Mouse (Mus musculus): ENCODE results near the gene Ano7. TPM values are rescaled to one million over a fixed set of nuclear protein-coding genes. Genes with fewer than 3 reads are reported as not detected.

The Ano7 gene
- polyA plus RNA-seq (2012; rRNA removed) = 0.86 and 1.3 TPM in 2 replicates

GRCm38 (mm10) chr1:93373665-93374064 lies at the start of gene Ano7:
TSS of gene Ano7 (plus strand) at chr1:93373930.
- no peak for DNase-seq (ENCODE audit: extremely low spot score in 1 of 2, low spot score in 1 of 2)

DNA sequence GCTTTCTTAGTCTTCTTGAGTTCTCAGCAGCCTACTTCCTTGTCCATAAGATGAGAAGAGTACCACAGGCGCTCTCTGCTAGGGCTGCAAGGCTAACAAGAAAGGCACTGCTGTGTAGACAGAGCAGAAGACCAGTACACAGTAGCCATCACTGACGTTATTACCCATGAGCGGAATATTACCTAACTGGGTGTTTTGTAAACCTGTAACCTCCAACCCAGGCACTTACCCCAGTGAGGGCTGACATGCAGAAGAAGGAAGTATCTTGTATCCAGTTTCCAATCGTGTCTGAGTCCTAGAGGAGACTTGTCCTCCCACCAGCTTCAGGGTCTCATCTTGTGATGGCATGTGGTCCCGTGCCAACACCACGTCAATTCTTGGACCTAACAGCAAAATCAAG lies 49.8 kb upstream of the Ano7 start:
- no peak for DNase-seq (ENCODE audit: extremely low spot score in 1 of 2, low spot score in 1 of 2)

DNA sequence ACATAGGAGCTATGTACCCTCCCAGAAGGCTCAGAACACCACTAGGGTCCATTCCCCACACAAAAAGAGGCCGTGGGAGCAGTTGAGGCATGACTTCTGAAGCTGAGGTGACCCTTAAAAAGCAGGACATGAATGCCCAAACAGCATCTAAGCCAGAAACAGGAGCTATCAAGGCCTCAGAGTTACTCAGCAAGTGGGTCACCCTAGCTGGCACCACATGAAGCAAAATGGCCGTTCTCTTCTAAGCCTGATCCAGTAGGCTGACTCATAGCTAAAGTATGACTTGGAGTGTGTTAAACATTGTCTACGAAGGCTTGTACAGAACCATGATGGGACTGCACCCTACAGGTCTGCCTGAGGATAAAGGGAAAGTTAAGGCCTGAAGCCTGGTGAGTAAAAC lies 47.3 kb upstream of the Ano7 start:
- no peak for DNase-seq (ENCODE audit: extremely low spot score in 1 of 2, low spot score in 1 of 2)

DNA sequence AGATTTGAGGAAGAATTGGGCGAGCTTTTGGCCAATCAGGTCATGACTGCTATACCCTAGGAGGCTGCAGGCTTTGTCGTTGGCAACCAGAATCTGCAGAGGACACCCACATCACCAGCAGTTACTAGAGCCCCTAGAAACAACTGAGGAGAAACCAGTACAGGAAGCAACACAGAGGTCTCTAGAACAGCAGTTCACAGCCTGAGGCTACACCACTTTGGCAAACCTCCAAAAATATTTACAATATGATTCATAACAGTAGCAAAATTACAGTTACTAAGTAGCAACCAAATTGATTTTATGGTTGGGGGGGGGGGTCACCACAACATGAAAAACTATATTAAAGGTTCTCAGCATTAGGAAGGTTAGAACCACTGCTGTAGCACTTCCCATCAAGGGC lies 39.1 kb upstream of the Ano7 start:
- DNase-seq (ENCODE audit: extremely low spot score in 1 of 2, low spot score in 1 of 2) = no peak

DNA sequence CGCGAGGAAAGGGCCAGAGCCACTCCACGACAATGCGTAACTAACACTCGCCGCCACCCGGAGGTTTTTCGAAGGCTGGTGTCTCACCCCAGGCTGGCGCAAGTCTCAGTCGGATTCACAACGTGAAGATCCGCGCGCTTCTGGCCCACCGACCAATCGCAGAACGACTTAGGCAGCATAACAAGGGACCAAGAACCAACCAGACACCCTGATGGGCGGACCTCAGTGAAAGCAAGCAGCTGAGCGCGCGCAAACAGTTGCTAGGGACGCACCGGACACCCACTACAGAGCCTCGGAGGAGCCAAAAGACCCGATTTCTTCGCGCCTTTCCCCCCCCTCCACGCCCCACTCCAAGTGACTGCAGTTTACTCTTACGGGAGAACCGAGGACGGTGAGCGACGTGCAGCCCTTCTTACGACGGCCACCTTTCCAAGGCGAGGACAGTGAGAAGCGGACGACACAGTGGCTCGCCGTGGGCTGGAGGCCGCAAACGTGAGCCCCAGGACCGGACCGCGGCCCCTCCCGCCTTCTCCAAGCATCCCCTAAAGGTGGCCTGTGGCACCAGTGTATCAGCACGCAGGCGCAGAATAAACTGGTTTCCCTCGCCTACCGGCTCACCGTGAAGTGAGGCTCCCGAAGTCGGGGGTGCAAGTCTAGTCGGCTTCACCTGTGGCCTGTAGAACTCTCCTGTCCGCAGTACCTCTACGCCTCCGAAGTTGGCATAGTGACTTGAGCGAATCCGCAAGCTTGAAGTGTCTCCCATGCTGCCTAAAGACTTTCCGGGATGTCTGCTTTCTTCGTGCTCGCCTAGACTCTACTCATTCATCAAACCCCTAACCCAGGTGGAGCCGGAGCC lies 30.9 kb upstream of the Ano7 start, which contains the start of the genes Ppp1r7 and Pask:
Gene Ppp1r7 (plus strand): TSS at position 207 of the 856 bp plus-strand sequence.
Gene Pask (minus strand): TSS at position 835 of the 856 bp plus-strand sequence.
- DNase-seq (ENCODE audit: extremely low spot score in 1 of 2, low spot score in 1 of 2) = peak; percentile 93 to 96

DNA sequence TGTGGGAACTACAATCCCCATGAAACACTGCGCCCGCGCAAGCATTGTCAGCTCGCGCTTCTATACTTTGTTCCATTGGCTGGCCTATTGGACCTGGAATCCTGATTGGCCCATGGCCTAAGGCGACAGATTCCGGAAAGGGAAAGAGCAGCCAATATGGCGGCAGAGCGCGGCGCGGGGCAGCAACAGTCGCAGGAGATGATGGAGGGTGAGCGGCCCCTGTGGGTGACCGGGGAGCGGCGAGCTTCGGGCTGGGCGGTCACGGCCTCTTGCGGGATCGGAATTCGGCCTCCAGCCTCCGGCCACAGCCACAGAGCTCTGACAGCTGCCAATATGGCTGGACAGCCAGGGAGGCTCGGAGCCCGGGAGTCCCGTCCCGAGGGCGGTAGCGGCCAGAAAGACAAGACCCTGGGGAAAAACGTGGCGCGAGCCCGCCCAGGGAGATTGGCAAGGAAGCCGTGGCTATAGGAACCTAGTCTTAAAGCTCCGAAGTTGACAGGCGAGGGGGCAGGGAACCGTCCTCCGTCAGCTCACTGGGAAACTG lies 30.2 kb upstream of the Ano7 start:
- peak; percentile 93 to 98 for DNase-seq (ENCODE audit: extremely low spot score in 1 of 2, low spot score in 1 of 2)

DNA sequence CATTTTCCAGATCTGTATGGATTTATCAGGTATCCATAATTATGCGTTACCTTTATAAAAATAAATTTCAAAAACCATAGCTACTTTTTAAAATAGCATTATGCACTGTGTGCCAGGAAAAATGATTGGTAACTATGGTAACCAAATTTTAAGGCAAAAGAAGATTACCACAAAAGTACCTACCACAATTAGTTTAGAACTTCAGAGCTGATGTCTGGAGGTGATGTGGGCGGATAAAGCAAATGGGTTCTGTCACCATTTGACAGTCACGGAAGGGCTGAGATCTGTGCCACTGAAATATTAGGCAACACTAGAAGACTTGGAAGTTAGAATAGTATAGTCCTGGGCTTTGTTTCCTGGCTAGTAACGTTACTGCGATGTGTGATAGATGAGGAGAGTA lies 26.6 kb upstream of the Ano7 start:
- DNase-seq (ENCODE audit: extremely low spot score in 1 of 2, low spot score in 1 of 2) = peak in 1 of 2 experiments; percentile 25

DNA sequence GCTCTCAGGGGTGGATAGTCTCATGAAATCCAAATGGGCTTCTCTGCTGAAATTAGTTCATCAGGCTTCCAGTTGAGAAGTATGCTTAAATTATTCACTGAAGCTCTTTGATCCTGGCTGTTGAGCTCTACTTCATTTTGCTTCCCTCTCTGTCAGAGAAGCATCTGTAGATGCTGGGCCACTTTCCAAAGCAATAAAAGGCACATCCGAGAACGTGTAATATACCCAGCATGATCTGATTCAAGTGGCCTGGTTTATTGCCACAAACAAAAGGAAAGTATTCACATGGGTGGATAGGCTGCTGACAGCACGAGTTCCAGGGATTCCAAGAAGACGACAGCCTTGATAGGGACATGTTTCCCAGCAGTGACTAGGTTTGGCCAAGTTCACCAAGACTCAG lies 24.0 kb upstream of the Ano7 start:
- peak in 1 of 2 experiments; percentile 25 for DNase-seq (ENCODE audit: extremely low spot score in 1 of 2, low spot score in 1 of 2)

- peak in 1 of 2 experiments; percentile 58 for DNase-seq (ENCODE audit: extremely low spot score in 1 of 2, low spot score in 1 of 2)
Observed at GRCm38 (mm10) chr1:93352724-93353123, 21.0 kb upstream of the Ano7 start.

GRCm38 (mm10) chr1:93362661-93363060 lies 11.1 kb upstream of the Ano7 start:
- peak in 1 of 2 experiments; percentile 20 for DNase-seq (ENCODE audit: extremely low spot score in 1 of 2, low spot score in 1 of 2)

GRCm38 (mm10) chr1:93365641-93366040 lies 8.1 kb upstream of the Ano7 start:
- DNase-seq (ENCODE audit: extremely low spot score in 1 of 2, low spot score in 1 of 2) = no peak

DNA sequence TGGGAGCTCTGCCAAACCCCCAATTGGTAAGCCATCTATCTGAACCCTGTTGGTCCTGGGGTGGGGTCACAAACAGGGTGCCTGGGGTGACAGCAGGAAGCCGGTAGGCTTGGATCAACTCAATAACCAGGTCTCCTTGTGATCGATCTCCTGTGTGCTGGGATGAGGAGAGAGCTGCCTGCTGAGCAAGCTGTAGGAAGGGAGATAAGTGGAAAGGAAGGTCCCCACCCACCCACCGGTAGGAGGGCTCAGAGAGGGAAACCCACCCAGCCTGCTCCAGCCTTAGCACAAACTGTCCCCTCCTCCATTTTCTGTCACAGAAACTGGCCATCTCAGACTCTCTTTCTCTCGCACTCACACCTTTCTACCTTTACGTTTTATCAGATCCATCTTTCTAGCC lies 3.6 kb downstream of the Ano7 start:
- DNase-seq (ENCODE audit: extremely low spot score in 1 of 2, low spot score in 1 of 2) = no peak

- DNase-seq (ENCODE audit: extremely low spot score in 1 of 2, low spot score in 1 of 2) = no peak
Observed at GRCm38 (mm10) chr1:93379117-93379516, 5.4 kb downstream of the Ano7 start.

DNA sequence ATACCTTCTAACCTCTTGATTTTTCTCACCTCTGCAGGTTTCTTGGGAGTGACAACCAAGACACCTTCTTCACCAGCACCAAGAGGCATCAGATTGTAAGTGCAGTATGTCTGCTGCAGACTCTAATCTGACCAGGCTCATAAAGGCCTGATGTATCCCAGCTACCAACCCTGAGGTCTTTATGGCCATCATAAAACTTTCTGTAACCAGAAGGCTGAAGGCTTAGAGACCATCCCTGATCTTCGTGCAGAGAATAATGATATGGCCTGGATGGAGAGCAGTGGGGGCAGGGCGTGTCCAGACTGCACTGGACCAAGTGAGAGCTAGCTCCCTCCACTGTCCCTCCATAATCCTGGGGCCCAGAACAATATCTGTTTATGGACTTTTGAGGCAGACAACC lies 13.5 kb downstream of the Ano7 start:
- no peak for DNase-seq (ENCODE audit: extremely low spot score in 1 of 2, low spot score in 1 of 2)

GRCm38 (mm10) chr1:93388906-93389305 lies 15.2 kb downstream of the Ano7 start:
- DNase-seq (ENCODE audit: extremely low spot score in 1 of 2, low spot score in 1 of 2) = no peak

- no peak for DNase-seq (ENCODE audit: extremely low spot score in 1 of 2, low spot score in 1 of 2)
Observed at GRCm38 (mm10) chr1:93401191-93402052, 27.7 kb downstream of the Ano7 start.

DNA sequence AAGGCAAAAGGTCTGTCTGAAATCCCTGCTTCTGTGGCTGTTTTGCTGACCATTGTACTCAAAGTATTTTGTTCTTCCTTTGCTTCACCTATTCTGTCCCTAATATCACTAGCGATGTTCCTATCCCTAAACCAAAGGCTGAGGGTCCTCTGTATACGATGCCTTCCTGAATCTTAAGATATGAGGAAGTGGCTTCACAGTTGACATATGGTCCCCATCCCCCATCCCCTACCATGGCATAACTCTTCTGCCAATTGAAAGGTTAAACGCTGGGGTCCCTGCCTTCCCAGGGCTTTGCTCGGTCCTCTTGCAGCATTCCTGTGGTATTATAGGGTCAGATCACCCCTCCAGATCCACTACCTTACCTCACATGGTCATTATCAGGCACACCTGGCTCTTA lies 29.7 kb downstream of the Ano7 start:
- DNase-seq (ENCODE audit: extremely low spot score in 1 of 2, low spot score in 1 of 2) = no peak

DNA sequence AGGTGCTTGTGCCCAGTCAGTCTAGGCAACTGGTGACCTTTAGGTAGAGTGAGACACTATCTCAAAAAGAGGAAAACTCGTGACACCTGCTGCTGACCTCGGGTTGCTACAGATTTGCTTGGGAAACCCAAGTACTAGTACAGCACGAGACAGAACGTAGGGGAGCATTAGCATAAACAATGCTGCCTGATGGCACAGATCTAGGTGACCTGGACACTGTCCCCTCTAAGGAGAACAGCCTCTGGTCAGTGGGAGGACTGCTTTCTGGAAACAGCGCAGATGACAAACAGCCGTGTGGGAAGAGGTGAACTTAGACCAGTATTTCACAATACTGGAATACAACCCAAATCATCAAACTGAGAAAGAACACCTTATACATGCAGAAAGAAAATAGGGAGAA lies 58.4 kb downstream of the Ano7 start:
- no peak for DNase-seq (ENCODE audit: extremely low spot score in 1 of 2, low spot score in 1 of 2)

- DNase-seq (ENCODE audit: extremely low spot score in 1 of 2, low spot score in 1 of 2) = no peak
Observed at GRCm38 (mm10) chr1:93439321-93439720, 65.6 kb downstream of the Ano7 start.

- peak; percentile 15 to 59 for DNase-seq (ENCODE audit: extremely low spot score in 1 of 2, low spot score in 1 of 2)
Observed at GRCm38 (mm10) chr1:93444405-93445110, 70.8 kb downstream of the Ano7 start.

All from frontal cortex, adult 2 months (tissue).